Mouse (Mus musculus): Measurements from ENCODE around the gene Crhbp.

GRCm38 (mm10) chr13:95424932-95425331 lies 19.8 kb downstream of the Crhbp start:
- TF ChIP-seq ZNF384 (IDR thresholded peaks at IDR 0.05; ENCODE audit: low read depth, low read length) (no peak), HCFC1 (IDR thresholded peaks at IDR 0.05; ENCODE audit: borderline replicate concordance, insufficient read depth, low read length) (no peak), CHD2 (IDR thresholded peaks at IDR 0.05; ENCODE audit: low read depth, low read length) (no peak)
